Mouse (Mus musculus) right cerebral cortex, postnatal 25 days (tissue): Measurements from ENCODE around the gene Moxd1.
"Not testable (repeated sequence)": the region's sequence is repeated elsewhere in the genome, so short reads cannot be mapped to it uniquely, and the experiment has no call there.

Experiments
- DNase-seq: peaks from one replicate; pipeline ENCODE4 v3.0.0; 2022

The Moxd1 gene

DNA sequence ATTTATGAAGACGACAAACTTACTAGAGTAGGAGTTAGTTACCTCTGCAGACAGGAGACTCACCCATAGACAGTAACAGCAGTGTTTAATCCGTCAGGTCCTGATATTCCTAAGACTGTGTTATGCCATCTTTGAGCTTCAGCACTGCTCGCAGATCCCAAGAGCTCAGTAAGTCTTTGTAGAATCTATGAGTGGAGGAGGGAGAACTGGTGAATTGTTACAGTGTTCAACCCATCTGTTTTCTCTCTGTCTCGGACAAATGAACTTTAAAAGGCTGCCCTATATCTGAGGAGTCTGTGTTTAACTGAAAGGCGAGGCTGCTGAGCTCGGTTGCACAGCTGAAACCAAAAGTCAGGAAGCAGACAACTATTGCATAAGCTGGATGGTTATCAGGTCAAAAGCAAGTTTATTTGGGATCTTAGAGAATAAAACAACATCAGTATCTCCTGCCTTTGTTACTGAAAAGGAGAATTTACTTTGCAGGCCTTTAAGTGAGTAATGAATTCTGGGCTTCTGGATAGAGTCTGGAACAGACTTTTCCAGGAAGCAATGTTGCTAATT is 47.8 kb downstream of the Moxd1 start:
- no peak for DNase-seq

DNA sequence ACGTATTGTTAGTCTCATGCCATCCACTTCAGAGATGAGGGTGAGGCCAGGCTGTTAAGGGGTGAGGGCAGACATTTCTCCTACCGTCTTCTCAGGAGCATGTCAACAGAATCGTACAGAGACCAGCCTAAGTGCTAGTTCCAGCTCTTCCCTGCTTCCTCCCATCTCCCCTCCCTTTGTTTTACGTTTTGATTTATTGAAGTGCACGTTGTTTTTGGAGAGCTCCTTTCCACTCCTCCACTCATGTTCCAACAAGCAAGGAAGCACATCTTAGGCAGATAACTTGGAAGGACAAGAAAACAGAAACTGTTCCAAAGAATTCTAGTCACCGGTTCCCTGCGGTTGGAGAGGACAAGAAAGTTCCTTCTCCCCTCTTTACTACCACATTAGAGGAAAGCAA is 52.9 kb downstream of the Moxd1 start:
- DNase-seq, result no peak

DNA sequence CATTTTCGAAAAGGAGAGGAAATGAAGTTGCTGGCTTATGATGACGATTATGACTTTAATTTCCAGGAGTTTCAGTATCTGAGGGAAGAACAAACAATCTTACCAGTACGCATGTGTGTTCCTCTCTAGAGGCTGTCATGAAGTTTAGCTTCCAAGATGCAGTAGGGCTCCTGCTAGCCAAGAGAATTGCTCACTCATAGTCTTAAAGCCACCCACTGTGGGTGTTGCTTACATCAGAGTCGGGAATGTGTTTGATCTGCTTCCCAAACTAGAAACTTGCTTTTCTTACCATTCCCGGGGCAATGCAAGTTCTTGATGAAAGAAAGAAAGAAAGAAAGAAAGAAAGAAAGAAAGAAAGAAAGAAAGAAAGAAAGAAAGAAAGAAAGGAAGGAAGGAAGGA is 59.3 kb downstream of the Moxd1 start:
- no peak for DNase-seq

DNA sequence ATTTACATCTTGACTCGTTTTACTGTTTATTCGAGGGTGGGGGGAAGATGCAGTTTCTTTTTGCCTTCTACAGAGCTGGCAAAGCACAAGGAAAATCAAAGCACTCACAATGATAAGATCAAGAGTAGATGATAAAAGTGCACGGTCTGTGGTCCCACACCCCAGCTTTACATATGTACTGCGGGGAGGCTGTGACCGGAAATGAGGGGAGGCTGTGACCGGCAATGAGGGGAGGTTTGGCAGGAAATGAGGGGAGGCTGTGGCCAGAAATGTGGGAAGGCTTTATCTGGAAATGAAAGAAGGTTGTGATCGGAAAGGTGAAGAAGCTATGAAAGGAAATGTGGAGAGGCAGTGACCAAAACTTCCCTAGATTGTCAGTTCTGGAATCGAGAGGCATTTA is 68.3 kb downstream of the Moxd1 start:
- no peak for DNase-seq

DNA sequence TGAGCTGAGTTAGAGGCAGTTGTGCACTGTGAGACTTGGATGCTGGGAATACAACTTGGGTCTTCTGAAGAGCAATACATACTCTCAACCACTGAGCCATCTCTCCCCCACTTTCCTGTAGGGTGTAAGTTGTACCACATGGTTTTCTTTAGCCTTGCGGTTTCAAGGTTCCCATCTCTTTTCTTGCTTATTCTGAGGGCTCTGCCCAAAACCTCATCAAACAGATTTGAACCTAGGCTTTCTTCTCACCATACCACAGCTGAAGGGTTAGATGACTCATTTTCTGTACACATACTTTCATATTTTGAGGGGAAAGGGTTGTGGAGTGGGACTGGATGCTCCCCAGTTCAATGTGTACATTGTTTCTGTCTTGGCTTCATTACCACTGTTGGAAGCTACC is 69.4 kb downstream of the Moxd1 start:
- no peak for DNase-seq

DNA sequence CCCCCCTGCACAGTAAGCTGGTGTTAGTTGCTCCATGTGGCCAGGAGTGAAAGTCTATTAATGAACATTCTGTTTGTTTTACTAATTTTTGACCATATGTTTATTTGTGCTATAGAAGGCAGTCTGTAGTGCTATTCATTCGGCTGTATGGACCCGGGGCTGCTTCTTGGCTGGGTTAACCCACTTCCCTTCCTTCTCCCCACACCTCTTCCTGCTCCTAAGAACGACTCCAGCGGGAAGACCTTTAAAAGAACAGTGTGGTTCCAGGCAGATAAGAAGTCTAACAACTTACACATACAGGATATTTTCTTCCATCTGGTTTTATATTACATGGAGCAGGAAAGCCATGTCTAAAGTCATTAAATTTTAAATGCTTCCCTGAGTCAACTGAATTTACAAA is 73.3 kb downstream of the Moxd1 start:
- no peak for DNase-seq

DNA sequence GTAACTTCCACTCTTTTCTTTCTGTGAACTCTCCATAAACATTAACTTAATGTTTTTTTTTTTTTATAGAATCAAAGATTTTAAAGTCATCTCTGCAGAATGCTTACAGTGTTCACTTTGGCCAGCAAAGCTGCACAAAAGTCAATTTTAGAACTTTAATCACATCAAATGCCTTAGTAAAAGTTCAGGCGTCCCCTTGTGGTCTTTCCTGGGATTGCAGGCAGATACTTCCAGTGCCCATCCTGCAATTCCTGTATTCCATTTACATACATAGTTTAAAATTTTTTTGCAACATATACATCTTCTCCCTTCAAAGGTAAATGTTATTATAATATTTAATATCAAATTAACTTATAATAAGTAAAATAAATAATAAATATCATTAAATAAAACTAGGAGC is 74.5 kb downstream of the Moxd1 start:
- DNase-seq, result peak; percentile 8

DNA sequence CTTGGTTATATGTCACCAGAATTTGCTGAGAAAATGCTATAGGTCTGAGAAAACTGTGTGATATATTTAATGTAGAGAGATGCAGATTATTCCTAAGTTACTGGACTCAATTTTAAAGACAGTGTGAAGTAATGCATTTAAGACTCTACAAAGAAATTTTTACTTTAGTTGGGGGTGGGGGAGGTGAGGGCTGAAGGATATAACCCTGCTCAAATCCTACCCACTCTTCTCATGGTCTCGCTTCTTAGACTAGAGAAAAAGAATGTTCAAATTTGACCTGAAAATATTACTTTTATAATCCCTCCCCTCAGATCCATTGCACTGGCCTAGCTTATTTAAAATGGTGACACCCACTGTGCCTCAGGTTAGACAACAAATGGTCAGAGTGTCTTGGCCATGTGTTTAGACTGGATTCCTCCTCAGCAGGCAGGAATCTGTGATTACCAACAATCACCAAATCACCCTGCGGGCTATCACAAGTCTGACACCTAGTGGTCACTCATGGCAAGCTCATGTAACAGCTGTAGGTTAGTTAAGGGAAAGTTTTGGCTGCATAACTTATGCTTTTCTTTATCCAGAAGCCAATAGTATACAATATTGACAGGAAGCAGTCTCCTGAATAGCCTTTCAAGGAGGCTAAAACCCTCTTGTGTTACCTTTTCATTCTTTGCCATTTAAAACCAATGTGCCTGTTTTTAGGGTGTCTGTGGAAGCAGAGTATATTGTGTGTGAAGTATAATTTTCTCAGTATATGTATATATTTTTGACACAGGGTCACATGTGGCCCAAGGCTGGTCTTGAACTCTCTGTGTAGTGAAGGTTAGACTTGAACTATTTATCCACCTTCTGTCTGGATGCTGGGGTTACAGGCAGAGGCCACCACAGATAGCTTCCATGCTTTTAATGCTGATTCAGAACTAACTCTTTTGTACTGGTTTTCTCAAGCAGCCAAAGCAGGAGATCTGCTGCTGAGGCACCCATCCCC is 75.2 kb downstream of the Moxd1 start:
- peak; percentile 26 for DNase-seq

DNA sequence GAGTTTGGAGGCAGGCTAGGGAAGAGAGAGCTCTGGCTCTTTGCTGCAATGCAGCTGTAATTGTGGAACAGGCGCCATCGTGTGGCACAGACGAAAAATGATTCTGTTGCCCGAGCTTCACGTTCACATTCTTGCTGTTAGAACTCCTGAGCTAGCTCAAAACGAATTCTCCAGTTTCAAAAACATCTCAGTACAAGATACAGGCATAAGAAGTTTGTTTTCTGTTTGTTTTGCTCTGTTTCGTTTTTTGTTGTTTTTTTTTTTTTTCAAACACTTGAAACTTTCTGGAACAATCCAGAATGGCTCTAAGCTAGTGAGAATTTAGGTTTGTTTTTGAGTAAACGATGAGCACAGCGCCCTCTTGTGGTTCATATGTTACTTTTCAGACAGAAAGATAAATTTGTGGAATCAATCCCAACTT is 88.9 kb downstream of the Moxd1 start:
- peak; percentile 66 for DNase-seq

DNA sequence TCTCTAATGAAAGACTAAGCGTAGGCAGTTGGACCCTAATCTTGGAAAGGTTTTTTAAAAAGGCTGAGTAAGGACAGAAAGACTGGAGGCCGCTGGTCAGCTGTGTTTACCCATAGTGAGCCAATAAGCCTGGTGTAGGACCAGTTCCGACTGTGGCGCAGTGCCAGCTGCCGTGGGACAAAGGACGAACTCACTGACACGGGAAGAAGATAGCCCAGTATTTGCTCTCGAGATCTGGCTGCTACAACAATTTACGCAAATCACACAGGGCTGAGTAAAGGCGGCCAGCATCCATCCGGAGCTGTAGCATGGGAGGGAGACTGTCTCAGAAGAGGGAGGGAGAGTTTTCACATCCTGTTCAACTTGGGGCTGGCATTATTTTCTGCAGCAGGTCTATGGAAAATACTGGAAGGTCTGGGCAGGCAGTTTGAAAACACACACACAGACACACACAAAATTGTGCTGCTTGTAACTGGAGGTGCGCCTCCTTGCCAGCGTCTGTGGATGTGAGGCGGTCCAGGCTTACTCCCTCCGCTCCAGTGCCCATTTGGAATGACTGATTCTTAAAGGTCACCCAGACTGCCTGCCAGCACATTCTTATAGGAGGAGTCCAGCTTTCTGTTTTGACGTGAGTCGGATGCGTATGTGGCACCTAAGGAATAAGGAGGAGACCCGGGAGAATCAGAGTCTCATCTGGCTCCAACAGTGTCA is 94.0 kb downstream of the Moxd1 start:
- DNase-seq, result peak; percentile 23

DNA sequence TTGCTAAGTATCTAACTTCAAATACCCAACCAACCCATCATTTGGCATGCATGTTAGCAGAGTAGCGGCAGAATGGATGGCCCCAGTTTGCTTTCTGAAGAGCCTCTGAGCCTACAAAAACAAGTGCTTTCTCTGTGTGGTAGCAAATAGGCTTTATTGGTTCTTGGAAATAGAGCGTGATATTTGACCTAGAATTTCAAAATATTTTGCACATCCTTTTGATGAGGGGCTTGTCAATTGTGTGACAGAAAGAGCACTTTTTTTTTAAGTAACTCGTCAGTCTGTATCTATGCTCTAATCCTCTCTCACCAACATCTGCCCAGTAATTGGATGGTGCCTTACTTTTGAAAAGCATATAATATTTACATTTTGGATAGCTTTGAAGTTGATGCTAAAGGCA is 97.0 kb downstream of the Moxd1 start:
- no peak for DNase-seq

DNA sequence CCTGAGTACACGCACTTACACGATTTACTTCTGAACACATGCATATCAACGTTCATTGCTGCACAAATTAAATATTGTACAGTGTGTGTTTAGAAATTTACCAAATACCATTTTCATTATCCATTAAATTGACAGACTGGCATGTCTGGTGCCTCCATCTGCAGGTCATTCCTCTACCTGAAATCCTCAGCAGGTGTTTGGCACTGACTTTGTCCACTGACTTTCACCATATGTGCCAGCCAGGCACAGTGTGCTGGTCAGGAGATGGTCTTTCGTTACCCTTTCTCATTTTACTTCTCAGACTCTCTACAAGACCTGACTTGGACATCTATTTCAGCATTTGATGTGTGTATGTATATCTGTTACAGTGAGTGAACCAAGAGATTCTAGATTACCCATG is 99.7 kb downstream of the Moxd1 start:
- DNase-seq, result no peak

DNA sequence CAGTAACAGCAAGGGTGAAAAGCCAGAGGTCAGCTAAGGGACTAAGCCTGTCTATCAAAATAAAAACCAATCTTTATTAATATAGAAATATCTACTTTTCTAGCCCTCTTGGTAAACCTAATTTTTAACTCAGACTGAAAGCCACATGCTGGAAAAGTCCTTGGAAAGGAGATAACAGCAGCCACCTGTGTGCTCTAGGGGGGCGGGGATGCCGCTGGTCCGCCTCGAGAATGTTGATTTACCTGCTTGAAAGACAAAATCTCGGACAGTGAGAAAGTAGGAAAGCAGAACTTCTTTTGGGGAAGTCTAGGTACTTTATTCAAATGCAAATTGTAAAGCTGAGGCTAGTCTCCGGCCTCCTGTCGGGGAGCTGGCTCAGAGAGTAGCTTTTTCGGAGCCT is 103.9 kb downstream of the Moxd1 start:
- not testable (repeated sequence) for DNase-seq

DNA sequence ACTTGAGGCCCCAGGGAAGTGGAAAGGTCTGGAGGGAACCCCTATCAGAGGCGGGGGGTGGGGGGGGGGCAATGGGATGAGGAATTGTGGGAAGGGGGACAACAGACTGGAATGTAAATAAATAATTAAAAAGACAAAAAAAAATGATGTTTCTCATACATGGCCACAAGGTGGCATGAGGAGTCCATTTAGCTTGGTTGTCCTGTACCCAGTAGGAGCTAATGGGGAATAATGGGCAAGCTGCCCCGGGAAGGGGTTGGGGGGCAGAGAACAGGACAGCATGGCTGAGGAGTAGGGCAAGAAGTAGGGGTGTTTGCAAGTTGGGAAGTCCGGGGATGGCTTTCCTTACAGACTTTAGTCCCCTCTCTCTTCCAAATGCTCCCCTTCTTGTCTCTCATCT is 109.5 kb downstream of the Moxd1 start:
- DNase-seq, result no peak

DNA sequence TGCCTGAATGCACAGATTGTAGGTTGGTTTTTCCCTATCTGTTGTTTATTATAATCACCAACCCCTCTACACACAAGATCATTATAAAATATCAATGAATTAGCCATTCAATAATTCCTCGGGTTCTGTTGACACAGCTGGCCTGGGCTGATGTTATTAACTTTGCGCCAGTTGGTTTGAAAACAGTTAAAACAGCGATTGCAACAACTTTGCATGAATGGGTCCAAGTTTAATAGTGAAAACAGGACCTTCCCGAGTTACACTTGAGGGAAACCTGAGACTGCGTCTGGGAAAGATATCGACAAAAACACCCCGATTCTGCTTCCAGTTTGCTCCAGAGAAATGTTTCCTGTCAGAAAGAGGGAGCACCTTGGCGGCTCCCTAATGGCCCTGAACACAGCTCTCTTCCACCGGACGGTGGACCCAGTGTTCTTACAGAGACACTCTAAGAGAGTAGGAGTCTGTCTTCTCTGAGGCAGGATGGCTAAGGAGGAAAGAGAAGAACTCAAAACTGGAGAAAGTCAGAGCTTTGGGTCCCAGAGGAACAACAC is 116.4 kb downstream of the Moxd1 start:
- no peak for DNase-seq

DNA sequence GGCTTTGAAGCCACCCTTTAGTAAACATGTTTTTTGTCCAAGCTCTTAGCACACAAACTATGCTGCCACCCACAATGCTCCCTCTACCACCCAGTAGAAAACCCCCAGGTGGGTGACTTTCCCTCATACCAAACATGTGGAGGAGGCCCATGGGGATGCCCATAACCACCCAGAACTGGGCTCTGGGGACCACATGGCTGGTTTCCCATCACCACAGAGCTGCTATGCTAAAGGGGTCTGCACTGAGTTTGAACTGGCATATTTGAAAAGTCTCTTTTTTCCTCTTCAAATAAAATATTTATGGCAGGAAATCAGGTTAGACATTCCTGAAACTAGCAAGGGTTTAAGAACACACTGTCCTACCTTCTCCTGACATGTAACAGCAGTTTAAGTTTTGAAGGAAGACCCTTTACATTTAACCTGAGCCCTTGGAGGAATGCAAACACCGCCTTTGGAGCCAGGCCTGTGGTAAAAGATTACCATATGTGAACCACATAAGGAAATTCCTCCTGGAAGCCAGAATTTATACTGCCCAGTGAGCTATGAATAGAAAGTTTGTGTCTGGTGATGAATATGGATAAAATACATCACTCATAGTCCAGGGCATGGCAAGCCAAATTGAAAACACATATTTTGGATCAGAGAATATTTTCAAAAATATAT is 117.4 kb downstream of the Moxd1 start:
- DNase-seq, result no peak

DNA sequence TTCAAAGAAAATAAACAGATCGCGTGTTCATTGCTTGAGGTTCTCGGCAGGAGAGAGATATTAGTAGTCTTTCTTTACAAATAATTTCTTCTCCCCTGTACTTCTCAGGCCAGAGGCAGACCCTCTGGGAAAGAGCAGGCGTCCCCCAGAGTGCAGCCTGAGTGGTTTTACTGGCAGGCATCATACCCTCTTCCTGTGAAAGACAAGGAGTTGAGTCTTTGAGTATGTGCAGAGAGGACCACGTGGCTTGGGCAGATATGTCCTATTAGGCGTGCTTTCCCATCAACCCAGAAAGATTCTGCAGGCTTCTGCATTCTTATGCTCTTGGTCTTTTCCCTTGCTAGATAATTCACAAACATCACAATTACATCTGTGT is 117.9 kb downstream of the Moxd1 start:
- no peak for DNase-seq

DNA sequence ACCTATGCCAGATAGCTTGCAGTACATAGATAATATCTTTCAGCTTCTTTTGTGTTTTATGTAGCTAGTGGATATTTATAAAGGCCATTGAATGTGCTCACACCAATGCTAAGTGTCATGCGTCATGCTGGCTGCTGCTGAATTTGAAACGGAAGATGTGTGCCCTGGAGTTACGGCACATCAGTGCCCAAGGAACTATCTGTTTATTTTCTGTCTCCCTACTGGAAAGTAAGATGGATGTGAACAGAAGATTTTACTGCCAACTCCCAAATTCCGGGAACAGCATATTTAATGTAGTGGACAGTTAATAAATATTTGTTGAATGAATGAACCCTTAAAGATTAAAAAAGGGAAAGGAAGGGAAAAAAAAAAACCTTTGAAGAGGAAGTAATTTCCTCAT is 119.8 kb downstream of the Moxd1 start:
- no peak for DNase-seq
